Mouse (Mus musculus): ENCODE data around the gene Enpp6. TPM values are rescaled to one million over a fixed set of nuclear protein-coding genes. Genes with fewer than 3 reads are reported as not detected.

The Enpp6 gene
- polyA plus RNA-seq, 1 experiment from 2014 or later, result 0.15 TPM

DNA sequence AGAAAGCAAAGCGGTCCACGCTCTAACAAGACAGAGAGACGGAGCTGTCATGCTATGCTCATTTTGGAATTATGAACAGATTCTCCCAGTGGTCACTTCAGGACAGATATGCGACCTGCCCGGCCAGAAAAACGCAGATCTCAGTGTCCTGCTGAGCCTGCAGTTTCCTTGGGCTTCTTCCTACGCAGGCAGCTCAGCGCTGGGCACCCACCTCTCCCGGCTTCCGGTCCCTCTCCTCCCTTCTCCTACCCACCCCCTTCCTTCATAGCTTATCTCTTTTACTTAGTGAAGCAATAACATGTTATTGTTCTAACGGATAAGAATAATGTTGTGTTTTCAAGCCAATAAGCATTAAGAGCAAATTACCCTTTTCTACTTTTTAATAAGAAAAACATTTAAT lies 2.0 kb upstream of the Enpp6 start:
- H3K9me3 ChIP-seq (ENCODE audit: control insufficient read depth, low read length), result no peaks in the 10 kb centered on the region
- H3K36me3 ChIP-seq (ENCODE audit: control insufficient read depth, insufficient read depth, low read length), result no peaks in the 10 kb centered on the region
- ATAC-seq (replicated peaks; ENCODE audit: low FRiP score) (no peak), DNase-seq (ENCODE audit: low spot score) (no peak)
- no peak overlapping the region for H3K4me2 ChIP-seq
- no peak overlapping the region for H3K27ac ChIP-seq (ENCODE audit: low read depth, low read length)
- no peaks in the 10 kb centered on the region for H3K4me1 ChIP-seq (replicated peaks; ENCODE audit: control insufficient read depth, insufficient read depth, low read length)
- 68% methylated on average over 11 of the region's 11 CpGs for WGBS
- H3K27me3 ChIP-seq (replicated peaks; ENCODE audit: control insufficient read depth, insufficient read depth, low read length), result no peaks in the 10 kb centered on the region
- H3K4me3 ChIP-seq (ENCODE audit: low read depth, low read length), result no peak overlapping the region
- no peak overlapping the region for H3K9ac ChIP-seq (ENCODE audit: low read depth, low read length)

DNA sequence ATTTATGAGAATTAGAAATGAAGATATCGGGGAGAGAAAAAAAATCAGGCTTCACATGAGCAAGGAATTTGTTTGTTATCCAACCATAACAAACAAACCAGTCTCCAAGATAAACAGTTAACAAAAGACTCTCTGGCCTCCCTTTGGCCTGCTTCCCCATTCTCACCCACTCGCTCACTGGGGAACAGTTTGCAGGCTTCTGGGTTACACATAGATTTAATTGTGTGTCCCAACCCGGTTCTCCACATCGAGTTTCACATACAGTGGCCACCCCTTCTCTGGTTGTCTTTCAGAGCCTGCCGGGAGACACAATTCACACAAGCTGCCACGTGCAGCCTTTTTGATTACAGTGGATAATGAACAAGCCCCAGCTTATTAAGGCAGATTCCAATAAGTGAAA lies 1.7 kb downstream of the Enpp6 start:
- Histone ChIP-seq H3K4me2 (no peak overlapping the region), H3K9ac (ENCODE audit: low read depth, low read length) (no peak overlapping the region), H3K27ac (ENCODE audit: low read depth, low read length) (no peak overlapping the region), H3K36me3 (ENCODE audit: control insufficient read depth, insufficient read depth, low read length) (no peaks in the 10 kb centered on the region), H3K27me3 (replicated peaks; ENCODE audit: control insufficient read depth, insufficient read depth, low read length) (no peaks in the 10 kb centered on the region), H3K4me3 (ENCODE audit: low read depth, low read length) (no peak overlapping the region), H3K4me1 (replicated peaks; ENCODE audit: control insufficient read depth, insufficient read depth, low read length) (no peaks in the 10 kb centered on the region), H3K9me3 (ENCODE audit: control insufficient read depth, low read length) (no peaks in the 10 kb centered on the region)
- DNase-seq (ENCODE audit: low spot score) (no peak), ATAC-seq (replicated peaks; ENCODE audit: low FRiP score) (no peak)
- WGBS, result 75% methylated on average over 6 of the region's 6 CpGs

DNA sequence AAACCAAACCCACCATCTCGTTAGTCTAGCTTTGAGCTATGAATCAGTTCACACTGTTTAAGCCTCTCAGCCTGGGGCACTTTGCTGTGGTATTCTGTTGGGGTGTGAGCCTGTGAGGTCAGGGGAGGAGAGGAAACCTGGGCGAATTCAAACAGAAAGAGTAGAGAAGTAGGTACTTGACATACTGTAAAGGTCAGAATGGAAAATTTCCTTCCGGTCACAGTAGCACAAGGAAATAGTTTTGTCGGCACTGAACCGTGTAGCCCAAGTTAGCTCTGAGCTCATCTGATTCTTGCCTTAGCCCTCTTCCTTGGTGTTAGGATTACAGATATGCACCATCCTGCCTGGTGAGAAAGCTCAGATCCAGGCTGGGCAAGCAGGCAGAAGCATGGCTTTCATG lies 4.4 kb downstream of the Enpp6 start:
- Histone ChIP-seq H3K4me2 (no peak overlapping the region), H3K27ac (ENCODE audit: low read depth, low read length) (no peak overlapping the region), H3K4me1 (replicated peaks; ENCODE audit: control insufficient read depth, insufficient read depth, low read length) (no peaks in the 10 kb centered on the region), H3K9me3 (ENCODE audit: control insufficient read depth, low read length) (no peaks in the 10 kb centered on the region), H3K4me3 (ENCODE audit: low read depth, low read length) (no peak overlapping the region), H3K27me3 (replicated peaks; ENCODE audit: control insufficient read depth, insufficient read depth, low read length) (no peaks in the 10 kb centered on the region), H3K36me3 (ENCODE audit: control insufficient read depth, insufficient read depth, low read length) (no peaks in the 10 kb centered on the region), H3K9ac (ENCODE audit: low read depth, low read length) (no peak overlapping the region)
- ATAC-seq (replicated peaks; ENCODE audit: low FRiP score), result no peak
- WGBS, result 69% methylated on average over 5 of the region's 5 CpGs
- DNase-seq (ENCODE audit: low spot score), result no peak

DNA sequence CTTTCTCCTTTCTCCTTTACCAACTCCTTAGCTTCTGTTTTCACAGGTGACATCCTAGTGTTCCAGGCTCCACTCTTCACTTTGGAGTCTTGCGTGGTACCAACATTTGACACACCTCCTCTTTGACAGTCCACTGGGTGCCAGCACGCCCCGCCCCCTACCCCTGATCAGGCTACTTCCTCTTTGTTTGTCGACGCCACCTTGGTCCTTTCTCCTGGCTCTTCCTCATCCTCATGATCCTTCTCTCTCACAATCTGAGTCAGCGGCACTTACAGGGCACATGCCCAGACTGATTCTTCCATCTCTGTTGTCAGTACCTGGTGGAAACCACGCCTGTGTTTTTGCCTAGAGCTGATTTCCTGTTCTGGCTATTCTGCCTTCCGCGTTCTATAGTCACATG lies 5.9 kb downstream of the Enpp6 start:
- no peak for ATAC-seq (replicated peaks; ENCODE audit: low FRiP score)

DNA sequence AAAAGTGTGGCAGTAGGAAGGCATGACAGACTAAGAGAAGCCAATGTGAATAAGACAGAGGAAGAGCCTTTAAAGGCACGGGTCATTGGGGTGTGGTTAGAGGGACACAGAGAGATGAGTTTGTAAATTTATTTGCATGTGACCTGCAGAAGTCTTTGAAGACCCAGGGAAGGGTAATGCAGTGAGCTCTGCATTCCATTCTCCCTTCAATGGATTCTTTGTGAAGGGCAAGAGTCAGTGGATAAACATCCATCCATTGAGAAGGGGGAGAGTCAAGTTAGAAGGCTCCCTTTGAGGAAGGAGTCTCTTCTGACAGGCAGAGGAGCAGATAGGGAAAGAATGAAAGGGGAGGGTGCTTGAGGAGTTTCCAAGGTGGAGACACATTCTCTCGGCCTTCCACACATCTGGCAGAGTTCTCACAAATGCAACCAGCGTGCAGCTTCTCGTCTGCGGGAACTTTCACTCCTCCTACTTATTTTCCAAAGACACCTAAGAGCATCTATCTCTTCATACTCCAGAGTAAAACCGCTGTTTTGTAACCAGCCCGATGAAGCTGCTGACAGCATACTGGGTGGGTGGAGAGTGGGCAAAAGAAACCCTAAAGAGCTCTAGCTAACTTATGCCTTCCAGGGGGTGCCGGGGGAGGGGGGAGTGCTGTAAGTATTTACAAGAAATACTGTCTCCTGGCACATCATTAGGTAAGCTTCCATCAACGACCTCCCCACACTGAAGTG lies 9.4 kb downstream of the Enpp6 start:
- Histone ChIP-seq H3K36me3 (ENCODE audit: control insufficient read depth, insufficient read depth, low read length) (no peaks in the 10 kb centered on the region), H3K4me1 (replicated peaks; ENCODE audit: control insufficient read depth, insufficient read depth, low read length) (no peaks in the 10 kb centered on the region), H3K4me3 (ENCODE audit: low read depth, low read length) (no peak overlapping the region), H3K4me2 (no peak overlapping the region), H3K9me3 (ENCODE audit: control insufficient read depth, low read length) (no peaks in the 10 kb centered on the region), H3K27ac (ENCODE audit: low read depth, low read length) (no peak overlapping the region), H3K9ac (ENCODE audit: low read depth, low read length) (no peak overlapping the region), H3K27me3 (replicated peaks; ENCODE audit: control insufficient read depth, insufficient read depth, low read length) (no peaks in the 10 kb centered on the region)
- WGBS, result 48% methylated on average over 9 of the region's 9 CpGs
- ATAC-seq (replicated peaks; ENCODE audit: low FRiP score) (no peak), DNase-seq (ENCODE audit: low spot score) (no peak)

More for the DNA sequence above, 5.9 kb downstream of the Enpp6 start:
- no peaks in the 10 kb centered on the region for H3K27me3 ChIP-seq (replicated peaks; ENCODE audit: control insufficient read depth, insufficient read depth, low read length)
- H3K27ac ChIP-seq (ENCODE audit: low read depth, low read length), result no peak overlapping the region
- WGBS, result 82% methylated on average over 9 of the region's 9 CpGs
- no peaks in the 10 kb centered on the region for H3K36me3 ChIP-seq (ENCODE audit: control insufficient read depth, insufficient read depth, low read length)
- H3K9me3 ChIP-seq (ENCODE audit: control insufficient read depth, low read length), result no peaks in the 10 kb centered on the region
- no peaks in the 10 kb centered on the region for H3K4me1 ChIP-seq (replicated peaks; ENCODE audit: control insufficient read depth, insufficient read depth, low read length)
- no peak overlapping the region for H3K4me2 ChIP-seq
- H3K4me3 ChIP-seq (ENCODE audit: low read depth, low read length), result no peak overlapping the region
- no peak overlapping the region for H3K9ac ChIP-seq (ENCODE audit: low read depth, low read length)
- DNase-seq (ENCODE audit: low spot score), result no peak

DNA sequence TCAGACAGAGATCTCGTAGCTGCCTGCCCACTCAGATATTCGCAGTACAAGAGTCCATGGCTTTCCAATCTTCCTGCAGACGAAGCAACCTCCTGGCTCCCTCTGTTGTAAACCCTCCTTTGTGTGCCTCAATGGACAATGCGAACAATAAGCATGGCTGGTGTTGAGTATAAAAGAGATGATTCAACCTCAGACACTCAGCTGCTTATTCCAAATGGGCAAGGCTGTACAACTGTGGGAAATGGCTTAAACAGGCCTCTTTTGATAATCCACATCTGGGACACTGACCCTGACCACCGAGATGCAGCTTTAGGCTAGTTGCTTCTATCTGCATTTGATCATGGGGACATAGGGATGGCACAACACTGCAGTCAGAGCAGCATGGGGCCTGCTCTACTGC lies 19.0 kb downstream of the Enpp6 start:
- no peaks in the 10 kb centered on the region for H3K4me1 ChIP-seq (replicated peaks; ENCODE audit: control insufficient read depth, insufficient read depth, low read length)
- H3K36me3 ChIP-seq (ENCODE audit: control insufficient read depth, insufficient read depth, low read length), result no peaks in the 10 kb centered on the region
- DNase-seq (ENCODE audit: low spot score) (no peak), ATAC-seq (replicated peaks; ENCODE audit: low FRiP score) (no peak)
- no peaks in the 10 kb centered on the region for H3K27me3 ChIP-seq (replicated peaks; ENCODE audit: control insufficient read depth, insufficient read depth, low read length)
- no peak overlapping the region for H3K9ac ChIP-seq (ENCODE audit: low read depth, low read length)
- H3K4me2 ChIP-seq, result no peak overlapping the region
- H3K9me3 ChIP-seq (ENCODE audit: control insufficient read depth, low read length), result no peaks in the 10 kb centered on the region
- 82% methylated on average over 5 of the region's 5 CpGs for WGBS
- no peak overlapping the region for H3K4me3 ChIP-seq (ENCODE audit: low read depth, low read length)
- no peak overlapping the region for H3K27ac ChIP-seq (ENCODE audit: low read depth, low read length)

DNA sequence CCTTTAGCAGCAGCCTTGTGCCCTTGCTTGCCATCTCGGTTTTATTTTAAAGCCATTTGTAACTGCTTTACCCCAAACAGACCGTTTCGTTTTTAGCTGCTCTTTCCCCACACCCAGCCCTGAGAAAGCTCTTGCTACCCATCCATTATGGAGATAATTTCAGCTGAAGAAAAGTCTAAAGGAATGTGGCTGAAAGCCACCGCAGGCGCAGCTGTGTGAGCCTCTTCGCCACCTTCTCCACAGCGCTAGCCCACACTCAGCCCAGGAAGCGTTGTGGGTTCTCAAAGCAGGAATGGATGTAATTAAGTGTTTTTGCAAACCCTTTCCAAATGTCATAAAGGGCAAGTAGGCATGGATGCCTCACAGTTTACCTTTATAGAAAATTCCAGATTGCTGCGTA lies 20.1 kb downstream of the Enpp6 start:
- DNase-seq (ENCODE audit: low spot score) (no peak), ATAC-seq (replicated peaks; ENCODE audit: low FRiP score) (no peak)
- no peak overlapping the region for H3K4me2 ChIP-seq
- no peak overlapping the region for H3K4me3 ChIP-seq (ENCODE audit: low read depth, low read length)
- WGBS, result 74% methylated on average over 9 of the region's 9 CpGs
- H3K36me3 ChIP-seq (ENCODE audit: control insufficient read depth, insufficient read depth, low read length), result no peaks in the 10 kb centered on the region
- no peaks in the 10 kb centered on the region for H3K27me3 ChIP-seq (replicated peaks; ENCODE audit: control insufficient read depth, insufficient read depth, low read length)
- H3K4me1 ChIP-seq (replicated peaks; ENCODE audit: control insufficient read depth, insufficient read depth, low read length), result no peaks in the 10 kb centered on the region
- H3K9ac ChIP-seq (ENCODE audit: low read depth, low read length), result no peak overlapping the region
- H3K27ac ChIP-seq (ENCODE audit: low read depth, low read length), result no peak overlapping the region
- no peaks in the 10 kb centered on the region for H3K9me3 ChIP-seq (ENCODE audit: control insufficient read depth, low read length)

DNA sequence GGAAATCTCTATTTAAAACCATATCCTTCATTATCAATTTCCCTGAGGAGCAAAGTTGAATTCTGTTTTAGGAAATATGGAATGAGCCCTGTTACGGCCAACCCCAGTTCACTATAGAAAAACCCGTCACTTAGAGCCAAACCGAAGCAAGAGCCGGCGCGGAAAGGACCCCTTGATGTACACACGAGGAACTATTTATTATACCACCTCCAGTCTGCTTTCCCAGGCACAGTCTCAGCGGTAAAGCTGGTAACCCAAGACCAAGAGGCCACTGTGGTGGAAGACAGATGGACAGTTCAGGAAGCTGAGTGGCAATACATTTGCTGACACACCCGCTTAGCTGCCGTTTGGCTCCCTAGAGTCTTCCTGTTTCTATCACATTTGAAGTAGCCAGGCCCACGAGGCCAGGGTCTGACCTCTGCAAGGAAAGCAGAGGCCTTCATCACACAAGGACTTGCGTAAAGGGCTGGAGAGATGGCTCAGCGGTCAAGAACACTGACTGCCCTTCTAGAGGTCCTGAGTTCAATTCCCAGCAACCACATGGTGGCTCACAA lies 21.6 kb downstream of the Enpp6 start:
- Histone ChIP-seq H3K4me1 (replicated peaks; ENCODE audit: control insufficient read depth, insufficient read depth, low read length) (no peaks in the 10 kb centered on the region), H3K4me2 (no peak overlapping the region), H3K27me3 (replicated peaks; ENCODE audit: control insufficient read depth, insufficient read depth, low read length) (no peaks in the 10 kb centered on the region), H3K9me3 (ENCODE audit: control insufficient read depth, low read length) (no peaks in the 10 kb centered on the region), H3K9ac (ENCODE audit: low read depth, low read length) (no peak overlapping the region), H3K4me3 (ENCODE audit: low read depth, low read length) (no peak overlapping the region), H3K27ac (ENCODE audit: low read depth, low read length) (no peak overlapping the region), H3K36me3 (ENCODE audit: control insufficient read depth, insufficient read depth, low read length) (no peaks in the 10 kb centered on the region)
- DNase-seq (ENCODE audit: low spot score) (no peak), ATAC-seq (replicated peaks; ENCODE audit: low FRiP score) (no peak)
- 69% methylated on average over 13 of the region's 13 CpGs for WGBS

DNA sequence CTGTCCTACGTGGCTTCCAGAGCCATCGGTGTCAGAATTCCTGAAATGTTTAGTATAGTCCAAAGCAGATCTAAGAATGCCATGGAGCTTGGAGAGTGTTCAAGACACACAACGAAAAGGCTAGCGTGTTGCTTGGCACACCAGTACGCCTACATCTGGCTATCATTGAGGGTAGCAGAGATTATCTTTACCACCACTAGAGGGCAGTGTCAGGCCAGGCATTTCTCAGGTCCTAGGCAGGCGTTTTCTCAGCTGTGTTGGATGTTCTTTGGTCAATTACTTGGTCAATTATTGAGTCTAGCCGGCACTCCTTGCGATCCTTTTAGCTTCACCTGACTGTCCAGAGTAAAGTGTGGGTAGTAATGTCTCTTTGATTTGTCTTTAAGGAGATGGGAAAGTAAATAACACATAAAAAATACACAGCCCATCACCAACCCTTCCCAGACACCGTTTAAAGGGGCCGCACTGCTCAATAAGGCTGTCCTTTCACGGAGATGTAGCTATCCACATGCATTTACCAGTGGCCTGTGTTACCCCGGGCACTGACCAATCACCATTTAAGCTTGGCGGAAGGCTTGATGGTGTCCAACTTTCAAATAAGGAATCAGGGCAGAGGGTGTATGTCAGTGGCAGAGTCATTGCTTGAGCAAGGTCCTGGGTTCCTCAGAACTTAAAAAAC lies 29.7 kb downstream of the Enpp6 start:
- WGBS, result 41% methylated on average over 13 of the region's 13 CpGs
- H3K36me3 ChIP-seq (ENCODE audit: control insufficient read depth, insufficient read depth, low read length), result no peaks in the 10 kb centered on the region
- DNase-seq (ENCODE audit: low spot score) (peak; percentile 36), ATAC-seq (replicated peaks; ENCODE audit: low FRiP score) (no peak)
- H3K9me3 ChIP-seq (ENCODE audit: control insufficient read depth, low read length), result no peaks in the 10 kb centered on the region
- no peak overlapping the region for H3K4me3 ChIP-seq (ENCODE audit: low read depth, low read length)
- H3K4me2 ChIP-seq, result no peak overlapping the region
- H3K27me3 ChIP-seq (replicated peaks; ENCODE audit: control insufficient read depth, insufficient read depth, low read length), result peaks cover 2% of the 10 kb centered on the region; the same call in 1 of the 2 replicates
- no peaks in the 10 kb centered on the region for H3K4me1 ChIP-seq (replicated peaks; ENCODE audit: control insufficient read depth, insufficient read depth, low read length)
- no peak overlapping the region for H3K27ac ChIP-seq (ENCODE audit: low read depth, low read length)
- H3K9ac ChIP-seq (ENCODE audit: low read depth, low read length), result no peak overlapping the region
